Mouse (Mus musculus) liver, embryonic 14.5 days (tissue): ENCODE measurements around the gene Megf8. TPM values are rescaled to one million over a fixed set of nuclear protein-coding genes. Genes with fewer than 3 reads are reported as not detected.

Experiments
- ATAC-seq: fragments of 200-750 bp; cut with Nextera tagmentation; 2 replicates; pipeline ENCODE4 v1.8.0; 2017; ENCODE audit warnings: moderate number of reproducible peaks, mild to moderate bottlenecking, moderate library complexity; ENCODE audit not compliant: insufficient read depth
- DNase-seq, 3 experiments: peaks; one replicate each; pipeline ENCODE4 v3.0.0-alpha.2; 2012 to 2013; ENCODE audit warnings: low read depth in 3 of 3, low spot score in 3 of 3
- H3K27ac ChIP-seq: fragments of 300-500 bp; sonication (generic); 2 replicates; pipeline ENCODE4 v1.5.1; 2014; ENCODE audit warnings: moderate library complexity, mild to moderate bottlenecking, control low read depth, inconsistent platforms
- H3K27me3 ChIP-seq: fragments of 300-500 bp; sonication (generic); 2 replicates; pipeline ENCODE4 v1.6.1; 2014; ENCODE audit warnings: mild to moderate bottlenecking, low read length, moderate library complexity; ENCODE audit not compliant: control insufficient read depth, insufficient read depth
- H3K36me3 ChIP-seq: fragments of 300-500 bp; sonication (generic); replicated peaks from 2 replicates; pipeline ENCODE4 v1.6.1; 2014; ENCODE audit warnings: low read depth; ENCODE audit not compliant: control insufficient read depth, insufficient read depth
- H3K4me1 ChIP-seq, 2 experiments: fragments of 200-500 bp in 1 of 2; fragments of 300-500 bp in 1 of 2; sonication (generic) in 1 of 2; replicated peaks; 2 replicates each; pipeline ENCODE4 v1.6.1; 2012 to 2014; ENCODE audit warnings: antibody characterized with exemption in 1 of 2, inconsistent platforms in 1 of 2, low read length in 1 of 2; ENCODE audit not compliant: control insufficient read depth in 2 of 2, insufficient read depth in 2 of 2
- H3K4me2 ChIP-seq: fragments of 300-500 bp; sonication (generic); 2 replicates; pipeline ENCODE4 v1.6.1; 2014; ENCODE audit warnings: low read depth, mild to moderate bottlenecking, control low read depth, moderate library complexity
- H3K4me3 ChIP-seq, 2 experiments: fragments of 200-500 bp in 1 of 2; fragments of 300-500 bp in 1 of 2; sonication (generic) in 1 of 2; 2 replicates each; pipeline ENCODE4 v1.5.1; 2012 to 2014; ENCODE audit warnings: low read depth in 2 of 2, low read length in 2 of 2, mild to moderate bottlenecking in 2 of 2, control low read depth in 1 of 2, inconsistent platforms in 1 of 2, moderate library complexity in 1 of 2; ENCODE audit not compliant: insufficient read depth in 1 of 2
- H3K9ac ChIP-seq: fragments of 300-500 bp; sonication (generic); replicated peaks from 2 replicates; pipeline ENCODE4 v1.6.1; 2014; ENCODE audit warnings: mild to moderate bottlenecking, control low read depth, moderate library complexity
- H3K9me3 ChIP-seq: fragments of 300-500 bp; sonication (generic); 2 replicates; pipeline ENCODE4 v1.6.1; 2016; ENCODE audit warnings: low read length, mixed read lengths; ENCODE audit not compliant: control insufficient read depth
- CTCF ChIP-seq: IDR thresholded peaks from 2 replicates; pipeline ENCODE4 v1.5.1; 2016; ENCODE audit warnings: antibody characterized with exemption, low read depth, control low read depth
- EP300 ChIP-seq: IDR thresholded peaks from 2 replicates; pipeline ENCODE4 v1.6.1; 2016; ENCODE audit warnings: antibody characterized with exemption, low read depth
- WGBS: fragments of 180-500 bp; shearing (Covaris S2); extraction: QIAGEN DNeasy Blood & Tissue Kit; methylation state at CpG from one replicate; pipeline ENCODE4 v1.1.7; 2014; ENCODE audit not compliant: insufficient replicate concordance; 5-methylcytosine and 5-hydroxymethylcytosine counted together
- polyA plus RNA-seq, 2 experiments: library from polyadenylated mRNA; depleted of rRNA in 1 of 2; stranded (reverse) in 1 of 2; unstranded in 1 of 2; fragments of >200 nt; fragmentation: Nextera tagmentation in 1 of 2; extraction: Ambion mirVana in 1 of 2; gene quantifications; 2 replicates each; pipeline versions ENCODE4 v1.2.1 to v1.2.3; 2012 to 2014

Gene Megf8
- polyA plus RNA-seq, 2 experiments, result 0.53 to 1.3 TPM

DNA sequence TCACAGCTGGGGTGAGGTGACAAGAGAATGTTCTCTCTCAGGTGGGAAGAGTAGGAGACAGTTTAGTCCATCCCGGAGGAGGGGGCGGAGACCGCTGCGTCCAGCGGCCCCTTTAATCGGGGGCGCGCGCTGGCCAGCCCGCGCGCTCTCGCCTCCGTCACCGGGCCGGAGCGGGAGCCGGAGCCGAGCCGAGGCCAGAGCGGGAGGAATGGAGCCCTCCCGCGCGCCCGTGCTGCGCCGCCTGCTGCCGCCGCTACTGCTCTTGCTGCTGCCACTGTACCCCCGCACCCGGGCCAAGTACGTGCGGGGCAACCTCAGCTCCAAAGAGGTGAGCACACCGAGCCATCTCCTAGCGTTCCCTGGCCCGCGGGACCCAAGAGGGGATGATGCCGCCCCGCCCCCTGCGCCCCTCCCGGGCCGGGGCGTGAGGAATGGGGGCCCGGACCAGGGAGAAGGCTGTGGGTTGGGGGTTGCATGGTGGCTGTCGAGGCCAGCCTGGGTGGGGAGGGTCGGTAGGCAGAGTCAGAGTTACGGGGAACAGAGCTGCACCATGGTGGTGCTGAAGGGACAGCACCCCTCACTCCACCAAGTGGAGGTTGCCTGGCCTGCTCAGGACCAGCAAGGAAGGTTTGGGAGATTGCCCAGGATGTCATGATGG, 10.9 kb upstream of the Megf8 start, which contains the start of gene Tmem145:
Gene Tmem145, plus strand, starts transcription at position 151 of the 658 bp plus-strand sequence.
- Histone ChIP-seq H3K27me3 (peaks cover 32% of the 10 kb centered on the region), H3K4me1 (no peaks in the 10 kb centered on the region), H3K9ac (no peak within 1 kb of the TSS), H3K36me3 (no peaks in the 10 kb centered on the region), H3K4me3 (peak within 1 kb of the TSS; percentile 11 to 44; a peak in 3 of 4 replicates), H3K4me2 (peak within 1 kb of the TSS; percentile 49), H3K9me3 (no peaks in the 10 kb centered on the region), H3K27ac (no peak within 1 kb of the TSS)
- ATAC-seq (no peak), DNase-seq (no peak)
- 1% methylated on average over 46 of the region's 47 CpGs for WGBS
- no peak for TF ChIP-seq EP300
- no peak for TF ChIP-seq CTCF

DNA sequence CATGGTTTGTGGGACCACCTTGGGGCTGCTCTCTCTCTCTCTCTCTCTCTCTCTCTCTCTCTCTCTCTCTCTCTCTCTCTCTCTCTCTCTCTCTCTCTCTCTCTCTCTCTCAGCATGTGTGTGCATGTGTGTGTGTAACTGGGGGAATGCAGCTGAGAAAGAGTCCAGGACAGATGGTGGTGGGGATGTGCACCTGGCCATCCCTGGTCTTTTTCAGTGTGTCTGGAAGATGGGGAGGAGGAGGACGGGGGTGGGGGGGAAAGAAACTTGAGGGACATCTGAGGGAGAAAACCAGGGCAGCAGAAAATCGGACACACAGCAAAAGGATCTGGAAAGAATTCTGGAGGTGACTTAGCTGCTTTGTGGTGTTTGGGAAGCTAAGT, 10.4 kb upstream of the Megf8 start:
- Histone ChIP-seq H3K9ac (no peak overlapping the region), H3K27me3 (peaks cover 36% of the 10 kb centered on the region), H3K4me3 (no peak overlapping the region), H3K9me3 (no peaks in the 10 kb centered on the region), H3K27ac (no peak overlapping the region), H3K4me2 (no peak overlapping the region), H3K36me3 (no peaks in the 10 kb centered on the region), H3K4me1 (no peaks in the 10 kb centered on the region)
- ATAC-seq (no peak), DNase-seq (no peak)
- no peak for TF ChIP-seq CTCF
- no peak for TF ChIP-seq EP300
- 40% methylated on average over 2 of the region's 2 CpGs for WGBS

DNA sequence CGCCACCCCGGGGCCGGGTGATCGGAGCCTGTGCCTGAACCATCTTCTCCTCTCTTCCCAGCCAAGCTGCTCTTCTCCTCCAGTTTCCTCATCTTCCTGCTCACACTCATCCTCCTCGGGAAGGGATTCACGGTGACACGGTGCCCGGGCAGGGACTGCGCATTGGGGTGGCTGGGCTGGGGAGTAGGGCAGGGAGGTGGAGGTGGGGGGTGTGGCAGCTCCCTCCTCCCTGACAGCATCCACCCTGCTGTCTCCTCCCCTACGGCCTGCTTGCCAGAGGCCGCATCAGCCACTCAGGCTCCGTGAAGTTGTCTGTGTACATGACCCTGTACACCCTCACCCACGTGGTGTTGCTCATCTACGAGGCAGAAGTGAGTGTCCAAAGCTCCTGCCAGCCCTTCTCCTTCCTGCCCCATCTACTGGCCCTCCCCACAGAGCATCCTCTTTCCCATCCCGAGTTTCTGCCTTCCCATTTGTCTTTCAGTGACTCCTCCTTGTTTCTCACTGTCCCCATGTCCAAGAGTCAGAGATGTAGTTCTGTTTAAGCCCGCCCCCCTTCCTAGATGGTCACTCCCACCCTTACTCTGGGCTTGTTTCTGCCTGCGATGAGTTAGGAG, 8.2 kb upstream of the Megf8 start:
- Histone ChIP-seq H3K36me3 (no peaks in the 10 kb centered on the region), H3K27me3 (peaks cover 56% of the 10 kb centered on the region), H3K4me3 (no peak overlapping the region), H3K9me3 (no peaks in the 10 kb centered on the region), H3K27ac (no peak overlapping the region), H3K4me1 (no peaks in the 10 kb centered on the region), H3K9ac (no peak overlapping the region), H3K4me2 (no peak overlapping the region)
- WGBS, result 50% methylated on average over 17 of the region's 17 CpGs
- ATAC-seq, result no peak
- DNase-seq, result no peak
- TF ChIP-seq EP300, result no peak
- TF ChIP-seq CTCF, result no peak

DNA sequence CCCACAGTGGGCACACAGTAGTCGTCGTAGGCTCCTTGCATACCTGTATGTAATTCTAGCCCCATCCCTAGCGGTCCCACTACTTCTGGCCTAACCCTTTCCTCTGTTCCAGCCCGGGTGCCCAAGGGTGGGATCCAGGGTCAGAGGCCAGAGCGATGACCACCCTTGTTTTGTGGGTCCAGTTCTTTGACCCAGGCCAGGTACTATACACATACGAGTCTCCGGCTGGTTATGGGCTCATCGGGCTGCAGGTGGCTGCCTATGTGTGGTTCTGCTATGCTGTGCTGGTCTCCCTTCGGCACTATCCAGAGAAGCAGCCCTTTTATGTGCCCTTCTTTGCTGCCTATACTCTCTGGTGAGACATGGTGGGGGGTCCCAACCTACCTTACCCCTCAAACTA, 7.5 kb upstream of the Megf8 start:
- no peaks in the 10 kb centered on the region for H3K4me1 ChIP-seq
- 76% methylated on average over 9 of the region's 9 CpGs for whole genome bisulfite sequencing
- H3K9ac ChIP-seq, result no peak overlapping the region
- H3K4me2 ChIP-seq, result no peak overlapping the region
- peaks cover 59% of the 10 kb centered on the region for H3K27me3 ChIP-seq
- TF ChIP-seq EP300 (no peak), CTCF (no peak)
- no peak overlapping the region for H3K4me3 ChIP-seq
- no peak overlapping the region for H3K27ac ChIP-seq
- H3K9me3 ChIP-seq, result no peaks in the 10 kb centered on the region
- no peak for DNase-seq
- no peak for ATAC-seq
- no peaks in the 10 kb centered on the region for H3K36me3 ChIP-seq

DNA sequence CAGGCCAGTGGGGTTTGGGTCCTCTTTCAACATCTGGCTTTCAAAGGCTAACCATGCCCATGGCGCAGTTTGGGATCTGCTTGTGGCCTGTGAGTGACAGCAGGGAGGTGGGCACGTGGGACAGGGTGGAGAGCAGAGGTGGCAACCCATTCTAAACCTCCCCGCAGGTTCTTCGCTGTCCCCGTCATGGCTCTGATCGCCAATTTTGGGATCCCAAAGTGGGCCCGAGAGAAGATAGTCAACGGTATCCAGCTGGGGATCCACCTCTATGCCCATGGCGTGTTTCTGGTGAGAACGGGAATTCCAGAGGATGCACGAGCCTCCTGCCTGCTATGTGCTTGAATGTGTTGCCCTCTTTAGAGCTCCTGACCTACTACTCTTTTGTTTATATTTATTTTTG, 5.8 kb upstream of the Megf8 start:
- Histone ChIP-seq H3K9ac (no peak overlapping the region), H3K9me3 (no peaks in the 10 kb centered on the region), H3K4me2 (no peak overlapping the region), H3K4me3 (no peak overlapping the region), H3K36me3 (no peaks in the 10 kb centered on the region), H3K4me1 (no peaks in the 10 kb centered on the region), H3K27me3 (peaks cover 64% of the 10 kb centered on the region), H3K27ac (no peak overlapping the region)
- no peak for DNase-seq
- no peak for TF ChIP-seq EP300
- TF ChIP-seq CTCF, result no peak
- WGBS, result 70% methylated on average over 11 of the region's 11 CpGs
- no peak for ATAC-seq
